Mouse (Mus musculus) ES-E14 (cell line): ENCODE results near the gene Nfkbib. TPM values are rescaled to one million over a fixed set of nuclear protein-coding genes. Genes with fewer than 3 reads are reported as not detected.

Experiments
- DNase-seq: peaks from one replicate; pipeline ENCODE4 v3.0.0-alpha.2; 2013; ENCODE audit warnings: low read depth, low spot score
- H3K27ac ChIP-seq: 2 replicates; pipeline ENCODE4 v1.5.1; 2012; ENCODE audit warnings: low read depth, mild to moderate bottlenecking, low read length, moderate library complexity, mixed read lengths; ENCODE audit not compliant: poor library complexity, insufficient read depth, severe bottlenecking
- H3K36me3 ChIP-seq: 2 replicates; pipeline ENCODE4 v1.6.1; 2012; ENCODE audit warnings: mild to moderate bottlenecking, low read length, moderate library complexity, mixed read lengths; ENCODE audit not compliant: control insufficient read depth, poor library complexity, insufficient read depth, severe bottlenecking
- H3K4me1 ChIP-seq, 2 experiments: fragments of 150-350 bp in 1 of 2; sonication (generic) in 1 of 2; 2 replicates each; pipeline ENCODE4 v1.6.1; 2012; ENCODE audit warnings: low read length in 2 of 2, mild to moderate bottlenecking in 1 of 2, mixed read lengths in 1 of 2; ENCODE audit not compliant: control insufficient read depth in 2 of 2, insufficient read depth in 2 of 2, poor library complexity in 1 of 2
- H3K4me3 ChIP-seq, 2 experiments: fragments of 150-350 bp in 1 of 2; sonication (generic) in 1 of 2; 2 replicates each; pipeline ENCODE4 v1.5.1; 2012; ENCODE audit warnings: low read length in 2 of 2, low read depth in 1 of 2, mild to moderate bottlenecking in 1 of 2, mixed read lengths in 1 of 2; ENCODE audit not compliant: insufficient read depth in 1 of 2, poor library complexity in 1 of 2, severe bottlenecking in 1 of 2
- H3K9ac ChIP-seq: 2 replicates; pipeline ENCODE4 v1.6.1; 2012; ENCODE audit warnings: low read depth, mild to moderate bottlenecking, low read length, mixed read lengths; ENCODE audit not compliant: poor library complexity, insufficient read depth, severe bottlenecking
- H3K9me3 ChIP-seq: fragments of 150-350 bp; sonication (generic); 2 replicates; pipeline ENCODE4 v1.6.1; 2012; ENCODE audit warnings: low read depth, mild to moderate bottlenecking, low read length; ENCODE audit not compliant: control insufficient read depth, insufficient read depth
- CHD2 ChIP-seq: IDR thresholded peaks from 2 replicates; pipeline ENCODE4 v1.6.1; 2014; ENCODE audit warnings: mild to moderate bottlenecking, low read depth, low read length, inconsistent platforms
- HCFC1 ChIP-seq: IDR thresholded peaks from 2 replicates; pipeline ENCODE4 v1.6.1; 2012; ENCODE audit warnings: low read length, inconsistent platforms, borderline replicate concordance; ENCODE audit not compliant: insufficient read depth
- MAFK ChIP-seq: IDR thresholded peaks from 2 replicates; pipeline ENCODE4 v1.6.1; 2014; ENCODE audit warnings: mild to moderate bottlenecking, low read depth, low read length, inconsistent platforms; ENCODE audit not compliant: insufficient read depth
- ZC3H11A ChIP-seq: IDR thresholded peaks from 2 replicates; pipeline ENCODE4 v1.6.1; 2012; ENCODE audit warnings: low read depth, mild to moderate bottlenecking, inconsistent platforms, low read length, borderline replicate concordance
- ZNF384 ChIP-seq: IDR thresholded peaks from 2 replicates; pipeline ENCODE4 v1.6.1; 2012; ENCODE audit warnings: low read depth, low read length, inconsistent platforms
- in situ Hi-C, 2 experiments: fragments of 600-800 bp; cut with MboI; formaldehyde crosslinking; loops; one replicate each; pipeline ENCODE4 v1.15.1; 2025; ENCODE audit warnings: low sequenced_read_pairs in 2 of 2, inconsistent platforms in 1 of 2; ENCODE audit not compliant: unreplicated experiment in 2 of 2
- total RNA-seq: library from RNA; depleted of rRNA; stranded (reverse); fragments of 300-350 nt; gene quantifications from 2 replicates; pipeline ENCODE4 v1.2.3, GENCODE M21; 2012

The Nfkbib gene
- total RNA-seq, 1 experiment: 20.1 TPM

DNA sequence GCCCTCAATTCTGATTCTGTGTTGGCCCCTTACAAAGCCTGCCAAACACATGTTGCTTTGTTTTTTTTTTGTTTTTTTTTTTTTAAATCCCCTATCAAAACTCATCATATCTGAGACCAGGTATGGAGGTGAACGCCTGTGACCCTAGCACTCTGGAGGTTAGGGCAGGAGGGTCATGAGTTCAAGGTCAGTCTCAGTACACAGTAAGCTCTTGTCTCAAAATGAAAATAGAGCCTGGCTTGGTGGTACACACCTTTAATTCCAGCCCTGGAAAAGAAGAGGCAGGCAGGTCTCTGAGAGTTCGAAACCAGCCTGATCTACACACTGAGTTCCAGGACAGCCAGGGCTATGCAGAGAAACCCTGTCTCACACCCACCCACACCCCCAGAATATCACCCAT is 47.7 kb downstream of the Nfkbib start:
- Histone ChIP-seq H3K4me1 (peaks cover 2 to 8% of the 10 kb centered on the region in 2 experiments; a peak in 3 of 4 replicates), H3K4me3 (no peak overlapping the region), H3K36me3 (no peaks in the 10 kb centered on the region), H3K9ac (no peak overlapping the region; the same call in 1 of the 2 replicates), H3K9me3 (no peaks in the 10 kb centered on the region), H3K27ac (peak overlapping the region; percentile 6; the same call in 1 of the 2 replicates)
- in situ Hi-C loops: loop anchor here (5.0 to 10.0 kb wide), 2 partner anchors 102 to 115 kb away; no protein-coding TSS in a partner anchor
- no peak for DNase-seq
- TF ChIP-seq HCFC1 (no peak), MAFK (no peak), CHD2 (no peak), ZC3H11A (no peak), ZNF384 (no peak)

DNA sequence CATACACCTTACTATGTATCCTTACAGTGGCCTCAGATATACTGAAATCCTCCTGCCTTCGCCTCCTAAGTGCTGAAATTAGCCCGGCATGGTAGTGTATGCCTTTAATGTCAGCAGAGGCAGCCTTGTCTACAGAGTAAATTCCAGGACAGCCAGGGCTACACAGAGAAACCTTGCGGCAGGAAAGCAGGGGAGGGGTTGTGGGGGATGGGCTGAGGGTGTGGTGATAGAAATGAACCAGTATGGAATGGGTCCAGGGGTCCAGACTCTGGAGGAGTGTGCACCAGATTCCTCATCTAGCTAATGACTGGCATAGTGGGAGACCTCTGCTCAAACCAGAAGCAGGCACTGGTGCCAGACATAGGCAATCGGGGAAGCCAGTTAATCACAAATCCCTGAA is 48.2 kb downstream of the Nfkbib start:
- Histone ChIP-seq H3K36me3 (no peaks in the 10 kb centered on the region), H3K4me1 (peaks cover 2 to 10% of the 10 kb centered on the region in 2 experiments; a peak in 3 of 4 replicates), H3K27ac (no peak overlapping the region; the same call in 1 of the 2 replicates), H3K9me3 (no peaks in the 10 kb centered on the region), H3K9ac (no peak overlapping the region), H3K4me3 (no peak overlapping the region)
- TF ChIP-seq ZC3H11A (no peak), MAFK (no peak), HCFC1 (no peak), CHD2 (no peak), ZNF384 (no peak)
- DNase-seq: no peak
- in situ Hi-C loops: loop anchor here in 1 of 2 experiments (5.0 kb wide), 1 partner anchor 102 kb away; no protein-coding TSS in a partner anchor

DNA sequence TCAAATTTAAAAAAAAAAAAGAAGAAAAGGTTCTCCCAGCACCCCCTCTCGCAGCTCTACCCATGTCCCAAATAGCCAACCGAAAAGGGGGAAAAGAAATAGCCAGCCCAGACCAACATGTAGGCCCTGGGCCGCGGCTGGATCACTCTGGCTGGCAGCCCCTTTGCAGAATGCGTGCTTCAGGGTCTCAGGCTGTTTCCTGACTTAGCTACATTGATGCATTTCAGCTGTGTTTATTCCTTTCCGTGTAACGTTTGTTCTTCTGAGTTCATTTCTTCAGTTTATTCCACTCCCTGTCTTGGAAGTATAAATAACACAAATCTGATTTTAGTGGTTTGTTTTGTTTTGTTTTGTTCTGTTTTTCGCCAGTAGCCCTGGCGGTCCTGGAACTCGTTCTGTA is 49.6 kb downstream of the Nfkbib start:
- Histone ChIP-seq H3K9me3 (no peaks in the 10 kb centered on the region), H3K4me1 (peaks cover 2 to 17% of the 10 kb centered on the region in 2 experiments; a peak in 3 of 4 replicates), H3K9ac (no peak overlapping the region), H3K36me3 (no peaks in the 10 kb centered on the region), H3K4me3 (no peak overlapping the region; a peak in 2 of 4 replicates), H3K27ac (no peak overlapping the region)
- in situ Hi-C loops: loop anchor here in 1 of 2 experiments (5.0 kb wide), 1 partner anchor 100 kb away; no protein-coding TSS in a partner anchor
- DNase-seq: no peak
- TF ChIP-seq CHD2 (no peak), ZC3H11A (no peak), ZNF384 (no peak)

DNA sequence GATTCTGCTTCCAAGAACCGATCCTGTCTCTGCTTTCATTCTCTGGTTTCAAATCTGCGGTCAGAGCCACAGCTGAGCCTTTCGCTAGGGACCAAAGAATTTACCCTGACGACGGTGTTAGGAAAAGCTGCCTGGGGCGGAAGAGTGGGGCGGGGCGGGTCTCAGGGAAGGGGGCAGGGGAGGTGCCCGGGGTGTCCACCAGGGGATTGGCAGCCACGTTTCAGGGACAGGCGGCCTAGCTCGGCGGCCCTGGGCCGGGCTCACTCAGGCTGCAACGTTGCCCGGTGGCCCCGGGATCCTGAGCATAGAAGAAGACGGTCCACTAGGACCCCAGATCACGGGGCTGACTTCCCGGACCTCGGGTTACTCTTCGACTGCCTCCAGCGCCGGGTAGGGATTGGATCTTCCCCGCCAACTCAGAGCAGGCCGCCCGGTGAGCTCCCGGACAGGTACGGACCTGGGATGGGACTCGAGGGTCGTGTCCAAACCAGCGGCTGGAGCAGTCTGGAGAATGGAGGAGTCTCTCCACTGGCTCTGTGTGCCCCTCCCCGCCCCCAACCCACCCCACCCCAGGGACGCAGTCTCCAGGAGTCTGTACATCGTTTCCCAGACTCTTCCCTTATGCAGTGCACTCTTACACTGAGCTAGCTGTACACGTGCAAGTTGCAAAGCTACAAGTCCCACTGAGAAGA is 50.6 kb downstream of the Nfkbib start, which contains the start of gene Fbxo17:
Gene Fbxo17 (plus strand): TSS at position 215 of the 692 bp plus-strand sequence.
- Histone ChIP-seq H3K36me3 (no peaks in the 10 kb centered on the region), H3K4me1 (peaks cover 2 to 17% of the 10 kb centered on the region in 2 experiments; a peak in 3 of 4 replicates), H3K9me3 (no peaks in the 10 kb centered on the region), H3K4me3 (peak within 1 kb of the TSS; percentile 55 to 82), H3K27ac (peak within 1 kb of the TSS; percentile 42; the same call in 1 of the 2 replicates), H3K9ac (peak within 1 kb of the TSS; percentile 82)
- in situ Hi-C loops: loop anchor here in 1 of 2 experiments (5.0 kb wide), 1 partner anchor 99 kb away; no protein-coding TSS in a partner anchor
- TF ChIP-seq HCFC1: no peak
- TF ChIP-seq ZNF384: no peak
- TF ChIP-seq MAFK: no peak
- no peak for TF ChIP-seq CHD2
- TF ChIP-seq ZC3H11A: no peak
- no peak for DNase-seq
